Mouse (Mus musculus) stomach, postnatal 0 days (tissue): ENCODE data around the gene Hdac4.

Source experiments
- CTCF ChIP-seq: IDR thresholded peaks from 2 replicates; pipeline ENCODE4 v1.5.1; 2016; ENCODE audit warnings: antibody characterized with exemption, low read depth, mild to moderate bottlenecking, moderate library complexity
- EP300 ChIP-seq: optimal IDR thresholded peaks from 2 replicates; pipeline ENCODE3; 2016; ENCODE audit warnings: antibody characterized with exemption

GRCm38 (mm10) chr1:92223956-92224891 lies 28.7 kb upstream of the Hdac4 start:
- no peak for TF ChIP-seq CTCF
- no peak for TF ChIP-seq EP300
